In genomic region chr2:101159276-101159675, GRCm38 (mm10) we compare ENCODE assay signal across 9 mouse cellular contexts.
DNase-seq lines count a peak whose midpoint lies in the region; ATAC-seq and TF ChIP-seq lines count a peak whose summit lies in the region.
"Had no signal": no experiment of that assay in that cellular context is flagged by ENCODE, and none has a peak within 500 bp of the region (broad histone marks: within the 10 kb centered on the region; RNA-seq: fewer than 3 reads in every experiment).

No protein-coding gene starts in this region.

- in situ Hi-C loops in Patski (cut with MboI; ENCODE audit: low pct_unique_long_range_greater_than_20kb), result no loop called here

- H3K27ac ChIP-seq in lung, embryonic 14.5 days (ENCODE audit: low read depth), result no peak overlapping the region
- H3K27ac ChIP-seq: macrophage had no signal

- no peaks in the 10 kb centered on the region for H3K4me1 ChIP-seq in lung, embryonic 14.5 days (ENCODE audit: insufficient read depth)

- intact Hi-C loops in gastrocnemius, postnatal 14 days (cut with DNase I; ENCODE audit: low total_unique reads), result no loop called here

- H3K4me2 ChIP-seq in lung, embryonic 14.5 days, result no peak overlapping the region

- no peak overlapping the region for H3K9ac ChIP-seq in lung, embryonic 14.5 days

- WGBS in lung, embryonic 14.5 days, result 20% methylated on average over 4 of the region's 4 CpGs

- H3K9me3 ChIP-seq in lung, embryonic 14.5 days (ENCODE audit: low read depth, low read length), result no peaks in the 10 kb centered on the region

- H3K36me3 ChIP-seq in lung, embryonic 14.5 days (ENCODE audit: insufficient read depth), result no peaks in the 10 kb centered on the region

- H3K27me3 ChIP-seq in lung, embryonic 14.5 days (ENCODE audit: insufficient read depth, low read length), result no peaks in the 10 kb centered on the region
- peaks cover 2% of the 10 kb centered on the region for H3K27me3 ChIP-seq in Patski

- POLR2A ChIA-PET in Patski (lab: Charles Lee), result no interaction called here

- H3K4me3 ChIP-seq in lung, embryonic 14.5 days (ENCODE audit: low read depth, low read length), result no peak overlapping the region

- CTCF ChIA-PET in Patski (lab: Charles Lee), result no interaction called here

- peak; percentile 66 for TF ChIP-seq CTCF in lung, embryonic 14.5 days (IDR thresholded peaks at IDR 0.05; ENCODE audit: low read depth)
- peak; percentile 55 for TF ChIP-seq CTCF in Patski (IDR thresholded peaks at IDR 0.05)

- no peak for ATAC-seq in lung, embryonic 14.5 days (ENCODE audit: insufficient read depth)
- no peak for ATAC-seq in Patski

- DNase-seq in gastrocnemius, adult 18-20 months (ENCODE audit: low spot score), result peak; percentile 1
- DNase-seq in gastrocnemius, postnatal 14 days, result no peak
- DNase-seq in lung, embryonic 14.5 days, result peak; percentile 90
- DNase-seq in lung, postnatal 25 days (ENCODE audit: low spot score), result no peak
- no peak for DNase-seq in Patski (ENCODE audit: low read depth, low spot score)
- peak; percentile 2 to 72 for DNase-seq in layer of hippocampus, adult 18-20 months (ENCODE audit: low spot score in 2 of 2)
- DNase-seq in telencephalon, adult 2 months (ENCODE audit: low read depth, low spot score), result peak; percentile 46
- DNase-seq in neural tube, embryonic 10.5 days (ENCODE audit: extremely low spot score, low spot score), result no peak

Comparison
In these comparisons a context has a peak if more than half of its experiments do, and no peak if none do; other contexts are left out.
1. DNase-seq: peak in gastrocnemius, adult 18-20 months (single experiment), lung, embryonic 14.5 days (single experiment), layer of hippocampus, adult 18-20 months (2 of 2) and telencephalon, adult 2 months (single experiment); none in gastrocnemius, postnatal 14 days (single experiment), lung, postnatal 25 days (single experiment), Patski (single experiment) and neural tube, embryonic 10.5 days (single experiment).